Mouse (Mus musculus) Muller cell, postnatal 12 days (primary cell): Measurements from ENCODE around the gene Csnk2a1.
"Not testable (repeated sequence)": the region's sequence is repeated elsewhere in the genome, so short reads cannot be mapped to it uniquely, and the experiment has no call there.

Experiments
- DNase-seq: peaks from one replicate; pipeline ENCODE4 v3.0.0-alpha.2; 2015; ENCODE audit errors: inconsistent ontology term

The Csnk2a1 gene

GRCm38 (mm10) chr2:152237926-152238325 lies 11.3 kb downstream of the Csnk2a1 start:
- no peak for DNase-seq

- peak; percentile 27 for DNase-seq
These were observed 13.9 kb downstream of the Csnk2a1 start for GRCm38 (mm10) chr2:152240580-152240979.

GRCm38 (mm10) chr2:152247213-152247612 lies 20.6 kb downstream of the Csnk2a1 start:
- DNase-seq, result no peak

- DNase-seq, result no peak
These were observed 23.9 kb downstream of the Csnk2a1 start for GRCm38 (mm10) chr2:152250511-152250910.

GRCm38 (mm10) chr2:152259739-152260138 lies 33.1 kb downstream of the Csnk2a1 start:
- DNase-seq, result no peak

GRCm38 (mm10) chr2:152273639-152274038 lies 47.0 kb downstream of the Csnk2a1 start:
- DNase-seq, result no peak

- DNase-seq, result no peak
These were observed 54.8 kb downstream of the Csnk2a1 start for GRCm38 (mm10) chr2:152281407-152281806.

- DNase-seq, result no peak
These were observed 60.9 kb downstream of the Csnk2a1 start for GRCm38 (mm10) chr2:152287560-152287959.

GRCm38 (mm10) chr2:152288046-152288445 lies 61.4 kb downstream of the Csnk2a1 start:
- DNase-seq, result no peak

- not testable (repeated sequence) for DNase-seq
These were observed 63.0 kb downstream of the Csnk2a1 start for GRCm38 (mm10) chr2:152289623-152290022.

- no peak for DNase-seq
These were observed 65.8 kb downstream of the Csnk2a1 start for GRCm38 (mm10) chr2:152292475-152292874.

GRCm38 (mm10) chr2:152293179-152293726 lies 66.6 kb downstream of the Csnk2a1 start:
- DNase-seq, result no peak

GRCm38 (mm10) chr2:152293727-152294475 lies 67.3 kb downstream of the Csnk2a1 start, which contains the start of gene Tbc1d20:
Tbc1d20 (plus strand) TSS chr2:152293828.
- DNase-seq, result peak; percentile 95

- DNase-seq, result peak; percentile 4
These were observed 67.9 kb downstream of the Csnk2a1 start for GRCm38 (mm10) chr2:152294541-152294940.

GRCm38 (mm10) chr2:152302862-152303261 lies 76.2 kb downstream of the Csnk2a1 start:
- no peak for DNase-seq

- no peak for DNase-seq
These were observed 77.1 kb downstream of the Csnk2a1 start for GRCm38 (mm10) chr2:152303781-152304180.

GRCm38 (mm10) chr2:152305480-152305879 lies 78.8 kb downstream of the Csnk2a1 start:
- DNase-seq, result no peak

- no peak for DNase-seq
These were observed 80.5 kb downstream of the Csnk2a1 start for GRCm38 (mm10) chr2:152307186-152307585.

- no peak for DNase-seq
These were observed 86.4 kb downstream of the Csnk2a1 start for GRCm38 (mm10) chr2:152312996-152313395.

GRCm38 (mm10) chr2:152313926-152314325 lies 87.3 kb downstream of the Csnk2a1 start:
- no peak for DNase-seq

GRCm38 (mm10) chr2:152317054-152317453 lies 90.4 kb downstream of the Csnk2a1 start:
- DNase-seq, result no peak

- no peak for DNase-seq
These were observed 94.9 kb downstream of the Csnk2a1 start for GRCm38 (mm10) chr2:152321558-152321957.

- no peak for DNase-seq
These were observed 95.6 kb downstream of the Csnk2a1 start for GRCm38 (mm10) chr2:152322198-152322597.
